Mouse (Mus musculus) olfactory bulb, adult 2 months (tissue): Measurements from ENCODE around the gene Gm10840. TPM values are rescaled to one million over a fixed set of nuclear protein-coding genes. Genes with fewer than 3 reads are reported as not detected.

Experiments
- H3K27ac ChIP-seq: fragments of 200-500 bp; 2 replicates; pipeline ENCODE4 v1.5.1; 2012; ENCODE audit warnings: low read depth, low read length; ENCODE audit not compliant: insufficient read depth
- H3K4me1 ChIP-seq: fragments of 200-500 bp; 2 replicates; pipeline ENCODE4 v1.6.1; 2012; ENCODE audit warnings: low read length; ENCODE audit not compliant: control insufficient read depth, insufficient read depth
- H3K4me3 ChIP-seq: fragments of 200-500 bp; 2 replicates; pipeline ENCODE4 v1.5.1; 2012; ENCODE audit warnings: mild to moderate bottlenecking, low read depth, low read length, moderate library complexity; ENCODE audit not compliant: insufficient read depth
- CTCF ChIP-seq: fragments of 200-500 bp; IDR thresholded peaks from 2 replicates; pipeline ENCODE4 v1.5.1; 2012; ENCODE audit warnings: low read depth, mild to moderate bottlenecking, low read length, moderate library complexity; ENCODE audit not compliant: insufficient read depth
- POLR2A ChIP-seq: fragments of 200-500 bp; IDR thresholded peaks from 2 replicates; pipeline ENCODE4 v1.6.1; 2012; ENCODE audit warnings: mild to moderate bottlenecking, low read depth, low read length, moderate library complexity; ENCODE audit not compliant: insufficient read depth
- WGBS: fragments of 180-500 bp; shearing (Covaris S2); methylation state at CpG from one replicate; pipeline ENCODE4 v1.1.7; 2018; 5-methylcytosine and 5-hydroxymethylcytosine counted together
- polyA plus RNA-seq: library from polyadenylated mRNA; stranded (reverse); fragments of >200 nt; gene quantifications from 2 replicates; pipeline ENCODE4 v1.2.4, GENCODE M21; 2012; ENCODE audit warnings: low replicate concordance; ENCODE audit not compliant: missing spikeins, insufficient read depth, insufficient read length

The Gm10840 gene
- polyA plus RNA-seq, 1 experiment, result not detected

GRCm38 (mm10) chr11:106174372-106174771, 13.7 kb downstream of the Gm10840 start:
- Histone ChIP-seq H3K4me1 (peaks cover 3% of the 10 kb centered on the region), H3K27ac (no peak overlapping the region), H3K4me3 (no peak overlapping the region)
- 83% methylated on average over 5 of the region's 5 CpGs for WGBS
- TF ChIP-seq CTCF (no peak), POLR2A (no peak)

DNA sequence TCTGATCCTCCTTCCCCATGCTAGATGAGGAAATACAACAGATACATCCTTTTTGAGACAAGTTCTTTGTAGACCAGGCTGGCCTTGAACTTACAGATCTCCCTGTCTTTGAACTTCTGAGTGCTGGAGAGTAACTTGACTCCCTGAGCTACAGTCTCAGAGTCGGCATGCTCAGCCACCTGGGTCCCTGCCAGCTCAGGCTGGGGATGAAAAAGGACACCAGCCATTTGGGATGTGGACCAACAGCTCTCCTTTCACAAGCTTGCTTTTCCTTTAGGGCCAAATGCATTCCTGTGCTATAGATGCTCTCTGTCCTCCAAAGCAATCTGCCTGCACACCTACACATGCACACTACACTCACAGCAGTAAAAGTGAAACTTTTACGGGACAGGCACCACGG, 14.4 kb downstream of the Gm10840 start:
- peaks cover 8% of the 10 kb centered on the region for H3K4me1 ChIP-seq
- no peak for TF ChIP-seq CTCF
- 66% methylated on average over 3 of the region's 3 CpGs for WGBS
- no peak overlapping the region for H3K27ac ChIP-seq
- H3K4me3 ChIP-seq, result no peak overlapping the region

GRCm38 (mm10) chr11:106176372-106176771, 15.7 kb downstream of the Gm10840 start:
- no peak for TF ChIP-seq POLR2A
- TF ChIP-seq CTCF, result no peak
- Histone ChIP-seq H3K27ac (no peak overlapping the region), H3K4me1 (peaks cover 19% of the 10 kb centered on the region), H3K4me3 (no peak overlapping the region)
- WGBS, result 88% methylated on average over 5 of the region's 5 CpGs

GRCm38 (mm10) chr11:106178036-106178782, 17.6 kb downstream of the Gm10840 start:
- no peak for TF ChIP-seq CTCF
- TF ChIP-seq POLR2A, result no peak
- Histone ChIP-seq H3K4me3 (no peak overlapping the region), H3K4me1 (peaks cover 25% of the 10 kb centered on the region), H3K27ac (peak overlapping the region; percentile 91)
- 42% methylated on average over 5 of the region's 5 CpGs for WGBS

DNA sequence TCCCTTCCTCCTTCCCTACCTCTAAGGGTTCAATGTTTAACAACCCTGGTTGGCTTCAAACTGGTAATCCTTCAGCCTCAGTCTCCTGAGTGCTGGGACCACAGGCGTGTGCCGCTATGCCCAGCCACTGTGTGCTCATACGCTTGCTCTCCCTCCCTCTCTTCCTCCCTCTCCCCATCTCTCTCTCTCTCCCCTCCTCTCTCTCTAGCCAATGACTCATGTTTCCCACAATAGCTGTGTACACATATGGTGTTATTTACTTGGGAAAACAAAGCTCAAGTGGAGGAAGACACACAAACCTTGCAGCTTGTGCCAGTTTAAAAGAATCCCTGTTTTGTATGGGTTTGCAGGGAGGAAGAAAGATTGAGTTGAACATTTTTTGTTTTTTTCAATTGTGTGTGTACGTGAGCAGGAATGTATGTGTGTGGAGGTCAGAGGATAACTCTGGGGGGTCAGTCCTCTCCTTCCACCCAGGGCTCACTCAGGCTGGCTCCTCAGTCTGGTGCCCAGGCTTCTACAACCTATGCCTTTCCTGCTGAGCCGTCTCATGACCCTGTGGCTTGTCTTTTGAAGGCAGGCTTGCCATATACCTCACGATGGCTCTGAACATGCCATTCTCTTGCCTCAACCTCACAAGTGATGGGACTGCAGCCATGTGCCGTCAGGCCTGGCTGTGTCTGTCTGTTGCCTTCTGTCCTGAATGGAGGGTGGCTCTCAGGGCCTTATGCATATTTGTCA, 19.2 kb downstream of the Gm10840 start:
- TF ChIP-seq POLR2A (no peak), CTCF (no peak)
- peak overlapping the region; percentile 98 for H3K27ac ChIP-seq
- WGBS, result 27% methylated on average over 7 of the region's 7 CpGs
- H3K4me1 ChIP-seq, result peaks cover 25% of the 10 kb centered on the region
- 0 out of 2 replicates have a peak overlapping the region, but pooled peaks have one; percentile 11 for H3K4me3 ChIP-seq

DNA sequence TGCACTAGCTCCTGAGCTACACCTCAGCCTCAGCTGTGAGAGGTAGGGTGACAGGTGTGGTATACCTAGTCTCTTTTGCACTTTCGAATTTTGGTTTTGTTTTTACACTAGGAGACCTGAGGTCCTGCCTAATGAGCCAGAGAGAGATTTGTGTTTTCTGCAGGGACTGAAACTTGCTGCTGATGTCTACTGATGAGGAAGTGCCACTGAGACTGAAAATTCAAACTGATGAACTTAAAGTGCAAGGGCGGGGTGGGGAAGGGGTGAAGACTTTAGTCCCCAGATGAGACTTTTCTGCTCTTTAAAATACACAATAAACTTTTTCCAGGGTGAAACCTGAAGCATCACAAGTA, 19.8 kb downstream of the Gm10840 start:
- TF ChIP-seq CTCF (no peak), POLR2A (no peak)
- Histone ChIP-seq H3K4me3 (no peak overlapping the region), H3K4me1 (peaks cover 25% of the 10 kb centered on the region), H3K27ac (peak overlapping the region; percentile 97)
- WGBS, result 89% methylated on average over 2 of the region's 2 CpGs

GRCm38 (mm10) chr11:106187326-106187725, 26.7 kb downstream of the Gm10840 start:
- no peak for TF ChIP-seq POLR2A
- no peak for TF ChIP-seq CTCF
- no peak overlapping the region for H3K27ac ChIP-seq
- 96% methylated on average over 4 of the region's 4 CpGs for WGBS
- no peak overlapping the region for H3K4me3 ChIP-seq
- no peaks in the 10 kb centered on the region; the same call in 1 of the 2 replicates for H3K4me1 ChIP-seq

DNA sequence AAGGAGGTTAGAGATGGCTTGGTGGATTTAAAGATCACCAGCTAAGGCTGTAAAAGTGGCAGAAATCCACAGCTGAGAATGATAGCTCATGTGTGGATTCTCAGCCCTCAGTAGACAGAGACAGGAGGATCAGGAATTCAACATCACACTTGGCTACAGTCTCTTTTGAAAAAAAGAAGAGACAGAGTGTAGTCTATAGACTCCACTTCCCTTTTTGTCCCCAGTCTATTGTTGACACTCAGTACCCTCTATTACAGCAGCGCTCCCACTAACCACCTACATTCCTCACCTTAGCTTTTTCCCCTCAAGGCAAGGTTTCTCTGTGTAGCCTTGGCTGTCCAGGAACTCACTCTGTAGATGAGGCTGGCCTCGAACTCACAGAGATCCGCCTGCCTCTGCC, 31.1 kb downstream of the Gm10840 start:
- 95% methylated on average over 3 of the region's 3 CpGs for WGBS
- Histone ChIP-seq H3K4me3 (no peak overlapping the region), H3K4me1 (no peaks in the 10 kb centered on the region; the same call in 1 of the 2 replicates), H3K27ac (no peak overlapping the region)
- TF ChIP-seq POLR2A (no peak), CTCF (no peak)

GRCm38 (mm10) chr11:106192241-106192640, 31.6 kb downstream of the Gm10840 start:
- TF ChIP-seq POLR2A, result no peak
- no peak for TF ChIP-seq CTCF
- 79% methylated on average over 5 of the region's 5 CpGs for WGBS
- Histone ChIP-seq H3K27ac (no peak overlapping the region), H3K4me3 (no peak overlapping the region), H3K4me1 (no peaks in the 10 kb centered on the region; the same call in 1 of the 2 replicates)
